Mouse (Mus musculus) right cerebral cortex, adult 18-20 months (tissue): ENCODE data around the gene Tns1.

Experiments
- DNase-seq: peaks from one replicate; pipeline ENCODE4 v3.0.0; 2022; ENCODE audit warnings: mixed read lengths

Tns1 gene

GRCm38 (mm10) chr1:73953317-73954014 is 170.8 kb downstream of the Tns1 start:
- no peak for DNase-seq

GRCm38 (mm10) chr1:73952598-73952997 is 171.7 kb downstream of the Tns1 start:
- no peak for DNase-seq

- DNase-seq, result peak; percentile 52
Observed at GRCm38 (mm10) chr1:73951178-73951577, 173.1 kb downstream of the Tns1 start.

DNA sequence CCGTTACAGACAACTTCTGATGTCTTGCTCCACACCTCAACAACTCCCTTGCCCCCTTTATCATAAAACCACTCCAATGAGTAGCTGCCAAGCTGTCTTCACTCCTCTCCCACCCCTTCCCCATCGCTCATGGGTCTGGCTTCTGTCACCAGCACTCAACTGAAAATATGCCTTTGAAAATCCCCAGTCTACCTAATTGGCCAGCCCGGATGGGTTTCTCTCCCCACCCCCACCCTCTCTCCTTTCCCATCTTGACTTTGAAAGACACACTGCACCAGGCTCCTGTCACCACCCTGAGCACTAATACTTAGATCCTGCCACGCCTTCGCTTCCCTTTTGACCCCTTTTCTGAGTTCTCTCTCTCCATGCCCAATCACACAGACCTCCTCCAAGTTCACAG is 175.5 kb downstream of the Tns1 start:
- DNase-seq, result no peak

DNA sequence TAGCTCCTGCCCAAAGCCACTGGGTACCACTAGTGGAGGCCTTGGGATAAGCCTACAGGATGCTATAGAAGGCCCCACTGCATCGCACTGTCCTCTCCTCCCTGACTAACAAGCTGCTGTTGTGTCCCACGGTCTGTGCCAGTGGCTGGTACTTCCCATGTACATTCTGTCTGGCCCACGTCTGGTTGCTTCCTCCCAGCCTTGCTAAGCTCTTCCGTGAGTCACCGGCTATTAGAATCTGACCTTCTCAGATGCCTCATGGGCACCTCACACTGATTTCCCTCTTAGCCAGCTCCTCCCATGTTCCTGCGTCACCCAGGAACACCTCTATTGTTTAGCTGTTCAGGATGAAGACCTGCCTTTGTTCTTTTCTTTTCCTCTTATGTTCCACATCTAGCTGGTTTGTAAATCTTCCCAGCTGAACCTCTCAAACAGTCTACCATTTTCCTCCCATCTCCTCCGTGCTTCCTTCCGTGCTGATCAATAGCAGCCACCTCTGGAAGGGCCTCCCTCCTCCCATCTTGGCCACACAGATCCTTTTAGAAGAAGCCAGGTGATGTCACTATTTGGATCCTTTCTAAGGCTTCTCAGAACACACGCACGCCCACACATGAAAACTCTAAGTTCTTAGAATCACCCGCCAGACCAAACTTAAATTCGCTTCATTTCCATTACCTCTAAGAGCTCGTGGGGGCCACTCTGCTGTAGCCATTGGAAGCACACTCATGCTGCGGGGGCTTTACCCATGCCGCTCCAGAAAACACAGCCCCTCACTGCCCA is 176.5 kb downstream of the Tns1 start:
- no peak for DNase-seq

DNA sequence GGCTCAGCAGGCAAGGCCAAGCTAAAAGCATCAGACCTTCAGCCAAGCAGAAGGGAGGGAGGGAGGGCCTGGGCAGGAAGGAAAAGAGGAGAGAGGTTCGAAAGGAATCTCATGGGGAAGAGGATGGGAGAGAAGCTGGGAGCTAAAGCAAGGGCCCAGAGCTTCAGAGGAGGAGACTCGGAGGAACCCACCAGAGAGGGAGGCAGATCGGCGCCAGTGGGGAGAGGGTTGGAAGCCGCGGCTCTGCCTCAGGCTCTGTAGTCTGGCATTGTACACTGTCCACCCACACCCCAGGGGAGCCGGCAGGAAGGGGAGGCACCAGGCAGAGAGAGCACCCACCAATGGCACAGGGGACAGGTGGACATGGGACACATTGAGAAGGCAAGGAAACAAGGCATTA is 177.5 kb downstream of the Tns1 start:
- DNase-seq, result no peak

GRCm38 (mm10) chr1:73944393-73944792 is 179.9 kb downstream of the Tns1 start:
- DNase-seq, result peak; percentile 63

DNA sequence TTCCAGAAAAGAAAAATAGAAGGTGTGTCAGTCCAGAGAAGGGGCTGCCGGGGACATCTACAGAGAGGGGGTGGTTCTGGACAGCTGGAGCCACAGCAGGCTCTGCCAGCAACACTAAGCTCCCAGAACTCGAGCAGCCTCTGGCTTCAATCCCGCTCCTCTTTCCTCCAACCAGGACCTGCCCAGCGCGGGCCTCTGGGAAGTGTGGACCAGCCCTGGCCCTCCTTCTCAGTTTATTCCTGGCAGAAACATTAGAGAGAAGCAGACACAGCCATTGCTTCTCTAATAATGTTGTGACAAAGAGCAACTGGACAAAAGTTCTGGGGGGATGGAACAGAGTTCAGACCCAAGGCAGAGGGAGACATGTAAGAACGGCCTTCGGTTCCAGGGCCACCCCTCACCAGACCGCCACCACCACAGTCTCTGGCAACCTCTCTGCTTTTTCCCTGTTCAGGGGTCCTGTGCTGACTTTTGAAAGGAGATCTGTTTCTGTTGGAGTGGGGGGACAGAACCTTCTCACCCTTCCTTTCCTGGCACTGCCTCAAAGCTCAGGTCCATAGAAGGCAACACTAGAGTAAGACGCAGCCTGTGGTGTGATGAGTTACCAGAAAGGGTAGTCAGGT is 180.5 kb downstream of the Tns1 start:
- peak; percentile 67 for DNase-seq

- no peak for DNase-seq
Observed at GRCm38 (mm10) chr1:73943255-73943654, 181.0 kb downstream of the Tns1 start.

DNA sequence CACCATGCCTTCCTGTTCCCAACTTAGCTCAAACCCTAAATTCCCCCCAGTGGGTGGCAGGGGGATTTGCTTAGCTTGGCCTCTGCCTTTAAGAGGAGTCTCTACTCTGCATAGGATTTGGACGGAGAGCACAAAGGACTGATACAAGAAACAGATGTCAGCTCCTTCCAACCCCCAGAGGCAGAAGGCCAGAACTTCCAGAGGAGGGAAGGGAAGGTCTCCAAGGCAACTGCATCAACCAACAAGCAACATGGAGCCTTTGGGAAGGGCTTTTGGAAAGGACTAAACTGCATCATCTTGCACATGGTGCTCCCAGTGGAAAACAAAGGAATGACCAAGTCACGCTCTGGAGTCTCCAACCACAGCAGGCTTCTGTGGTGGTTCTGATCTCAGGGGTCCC is 182.0 kb downstream of the Tns1 start:
- no peak for DNase-seq

DNA sequence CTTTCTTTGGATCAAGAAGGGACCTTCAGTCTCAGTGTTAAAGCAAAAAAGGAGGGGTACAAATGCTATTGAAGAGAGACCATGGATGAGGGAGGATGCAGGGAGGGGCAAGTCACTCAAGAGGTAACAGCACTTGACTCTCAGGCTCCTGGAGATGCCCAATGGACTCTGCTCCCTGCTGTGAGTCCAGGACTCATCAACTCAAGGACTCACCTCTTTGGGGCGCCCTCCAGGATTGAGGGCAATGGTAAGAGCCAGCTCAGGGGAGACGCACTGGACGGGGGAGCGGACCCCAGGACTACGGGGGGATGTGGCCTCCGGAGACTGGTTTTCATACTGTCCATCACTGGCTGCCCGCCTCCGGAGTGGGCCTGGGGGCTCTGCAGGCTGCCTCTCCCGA is 182.6 kb downstream of the Tns1 start:
- DNase-seq, result no peak

- DNase-seq, result no peak
Observed at GRCm38 (mm10) chr1:73940491-73941204, 183.6 kb downstream of the Tns1 start.

- no peak for DNase-seq
Observed at GRCm38 (mm10) chr1:73938597-73938996, 185.7 kb downstream of the Tns1 start.

DNA sequence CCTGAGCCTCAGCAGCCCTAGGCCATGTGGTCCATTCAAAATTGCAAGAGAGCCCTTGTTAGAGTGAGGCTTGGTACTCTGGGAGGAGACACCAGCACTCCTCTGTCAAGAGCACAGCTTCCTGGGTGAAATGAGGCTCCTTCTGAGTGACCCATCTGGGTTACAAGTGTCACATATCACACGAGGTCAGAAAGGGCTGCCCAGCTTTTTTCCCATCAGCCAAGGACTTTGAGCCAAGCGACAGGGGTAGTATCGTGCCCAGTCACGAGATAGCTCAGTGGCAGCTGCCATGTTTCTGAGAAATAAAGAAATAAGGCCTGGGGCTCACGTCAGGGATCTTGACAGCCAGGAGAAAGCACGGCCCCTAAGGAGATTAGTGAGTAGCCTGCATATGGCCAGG is 186.4 kb downstream of the Tns1 start:
- no peak for DNase-seq

- DNase-seq, result no peak
Observed at GRCm38 (mm10) chr1:73936537-73936936, 187.7 kb downstream of the Tns1 start.

GRCm38 (mm10) chr1:73935442-73936080 is 188.7 kb downstream of the Tns1 start:
- peak; percentile 56 for DNase-seq

DNA sequence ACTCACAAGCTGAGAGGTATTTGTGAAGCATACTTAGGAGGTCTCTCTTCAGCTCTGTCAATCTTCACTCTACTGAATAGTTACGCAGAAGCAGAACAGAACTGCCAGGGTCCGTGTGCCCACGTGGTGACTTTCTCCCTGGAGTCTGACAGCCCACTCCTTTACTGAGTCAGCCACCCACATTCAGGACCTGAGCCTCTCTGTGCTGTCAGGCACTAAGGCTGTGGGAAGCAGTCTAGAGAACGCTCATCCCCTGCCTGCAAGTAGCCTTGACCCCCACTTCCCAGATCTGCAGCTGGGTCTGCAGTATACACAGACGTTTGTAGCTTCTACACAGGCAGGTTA is 191.1 kb downstream of the Tns1 start:
- peak; percentile 80 for DNase-seq

GRCm38 (mm10) chr1:73932421-73933145 is 191.7 kb downstream of the Tns1 start:
- DNase-seq, result no peak

GRCm38 (mm10) chr1:73931851-73932250 is 192.4 kb downstream of the Tns1 start:
- no peak for DNase-seq

- no peak for DNase-seq
Observed at GRCm38 (mm10) chr1:73930411-73931134, 193.7 kb downstream of the Tns1 start.

DNA sequence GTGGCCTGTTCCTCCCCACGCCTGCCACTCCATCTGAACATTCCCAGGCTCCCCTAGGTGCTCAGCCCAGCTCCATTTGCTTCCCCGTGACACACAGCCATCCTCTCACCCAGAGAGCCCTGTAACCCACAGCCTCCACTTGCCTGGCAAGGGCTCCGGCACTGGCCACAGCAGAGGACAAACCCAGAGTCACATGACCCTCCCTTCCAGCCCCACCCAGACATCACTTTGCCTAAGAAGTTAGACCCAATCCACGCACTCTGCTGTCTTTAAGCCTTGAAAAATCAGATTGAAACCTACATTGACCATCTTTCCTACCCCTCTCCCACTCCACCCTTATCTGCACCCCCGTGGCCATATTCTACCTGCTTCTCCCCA is 194.3 kb downstream of the Tns1 start:
- no peak for DNase-seq
